Mouse (Mus musculus) limb, embryonic 14.5 days (tissue): ENCODE data around the gene Asb8. TPM values are rescaled to one million over a fixed set of nuclear protein-coding genes. Genes with fewer than 3 reads are reported as not detected.

ENCODE experiments used
- ATAC-seq: fragments of 200-750 bp; cut with Nextera tagmentation; 2 replicates; pipeline ENCODE4 v1.8.0; 2017; ENCODE audit warnings: low read depth, moderate number of reproducible peaks, moderate TSS enrichment; ENCODE audit not compliant: low FRiP score
- DNase-seq: peaks from one replicate; pipeline ENCODE4 v3.0.0-alpha.2; 2015; ENCODE audit warnings: low spot score
- H3K27ac ChIP-seq: fragments of 300-500 bp; sonication (generic); replicated peaks from 2 replicates; pipeline ENCODE4 v1.5.1; 2014; ENCODE audit warnings: low read depth, mild to moderate bottlenecking, low read length, moderate library complexity, mixed read lengths
- H3K27me3 ChIP-seq: fragments of 300-500 bp; sonication (generic); 2 replicates; pipeline ENCODE4 v1.6.1; 2014; ENCODE audit warnings: low read length, mixed read lengths; ENCODE audit not compliant: control insufficient read depth, insufficient read depth
- H3K36me3 ChIP-seq: fragments of 300-500 bp; sonication (generic); 2 replicates; pipeline ENCODE4 v1.6.1; 2014; ENCODE audit warnings: mild to moderate bottlenecking, low read length, moderate library complexity, mixed read lengths; ENCODE audit not compliant: control insufficient read depth, insufficient read depth
- H3K4me1 ChIP-seq: fragments of 300-500 bp; sonication (generic); 2 replicates; pipeline ENCODE4 v1.6.1; 2014; ENCODE audit warnings: antibody characterized with exemption, low read length, mixed read lengths; ENCODE audit not compliant: control insufficient read depth, insufficient read depth
- H3K4me2 ChIP-seq: fragments of 300-500 bp; sonication (generic); replicated peaks from 2 replicates; pipeline ENCODE4 v1.6.1; 2014; ENCODE audit warnings: low read depth, mild to moderate bottlenecking, low read length, moderate library complexity; ENCODE audit not compliant: severe bottlenecking
- H3K4me3 ChIP-seq: fragments of 300-500 bp; sonication (generic); replicated peaks from 2 replicates; pipeline ENCODE4 v1.5.1; 2014; ENCODE audit warnings: low read length
- H3K9ac ChIP-seq: fragments of 300-500 bp; sonication (generic); 2 replicates; pipeline ENCODE4 v1.6.1; 2014; ENCODE audit warnings: mild to moderate bottlenecking, low read depth, low read length, moderate library complexity; ENCODE audit not compliant: severe bottlenecking
- H3K9me3 ChIP-seq: fragments of 300-500 bp; sonication (generic); 2 replicates; pipeline ENCODE4 v1.6.1; 2016; ENCODE audit warnings: low read length; ENCODE audit not compliant: control insufficient read depth
- POLR2A ChIP-seq: fragments of 200-500 bp; IDR thresholded peaks from 2 replicates; pipeline ENCODE4 v1.8.0; 2012; ENCODE audit warnings: inconsistent platforms, mild to moderate bottlenecking, moderate library complexity, borderline replicate concordance; ENCODE audit not compliant: insufficient read depth, insufficient read length; ENCODE audit errors: extremely low read depth
- WGBS: fragments of 180-500 bp; shearing (Covaris S2); extraction: QIAGEN DNeasy Blood & Tissue Kit; methylation state at CpG from one replicate; pipeline ENCODE4 v1.1.7; 2014; 5-methylcytosine and 5-hydroxymethylcytosine counted together
- polyA plus RNA-seq, 2 experiments: library from polyadenylated mRNA; depleted of rRNA in 1 of 2; stranded (reverse) in 1 of 2; unstranded in 1 of 2; fragments of >200 nt; fragmentation: Nextera tagmentation in 1 of 2; extraction: Ambion mirVana in 1 of 2; gene quantifications; 2 replicates each; pipeline versions ENCODE4 v1.2.1 to v1.2.3; 2012 to 2014

Gene Asb8
- polyA plus RNA-seq, 2 experiments: 42.4 to 55.7 TPM

GRCm38 (mm10) chr15:98140809-98141208, 24.6 kb downstream of the Asb8 start:
- H3K4me3 ChIP-seq: no peak overlapping the region
- no peaks in the 10 kb centered on the region for H3K9me3 ChIP-seq
- DNase-seq (no peak), ATAC-seq (no peak)
- no peak for TF ChIP-seq POLR2A
- no peaks in the 10 kb centered on the region for H3K27me3 ChIP-seq
- 95% methylated on average over 5 of the region's 5 CpGs for WGBS
- 0 out of 2 replicates have a peak, but pooled peaks cover under 1% of the 10 kb centered on the region for H3K4me1 ChIP-seq
- no peak overlapping the region for H3K9ac ChIP-seq
- H3K4me2 ChIP-seq: no peak overlapping the region
- H3K27ac ChIP-seq: no peak overlapping the region
- H3K36me3 ChIP-seq: peaks cover 60% of the 10 kb centered on the region

GRCm38 (mm10) chr15:98139763-98140162, 25.7 kb downstream of the Asb8 start:
- no peak overlapping the region for H3K4me2 ChIP-seq
- TF ChIP-seq POLR2A: no peak
- ATAC-seq (no peak), DNase-seq (no peak)
- no peak overlapping the region for H3K9ac ChIP-seq
- no peaks in the 10 kb centered on the region for H3K4me1 ChIP-seq
- no peak overlapping the region for H3K27ac ChIP-seq
- WGBS: 52% methylated on average over 7 of the region's 7 CpGs
- no peaks in the 10 kb centered on the region for H3K27me3 ChIP-seq
- no peaks in the 10 kb centered on the region for H3K9me3 ChIP-seq
- no peak overlapping the region for H3K4me3 ChIP-seq
- peaks cover 70% of the 10 kb centered on the region for H3K36me3 ChIP-seq

- Histone ChIP-seq H3K4me3 (no peak overlapping the region), H3K4me2 (no peak overlapping the region), H3K27me3 (no peaks in the 10 kb centered on the region), H3K4me1 (no peaks in the 10 kb centered on the region), H3K36me3 (peaks cover 90% of the 10 kb centered on the region), H3K27ac (no peak overlapping the region), H3K9ac (no peak overlapping the region), H3K9me3 (no peaks in the 10 kb centered on the region)
- no peak for ATAC-seq
- DNase-seq: no peak
- no peak for TF ChIP-seq POLR2A
- 94% methylated on average over 9 of the region's 9 CpGs for WGBS
Measured at GRCm38 (mm10) chr15:98136871-98137270, 28.6 kb downstream of the Asb8 start.

- no peaks in the 10 kb centered on the region for H3K27me3 ChIP-seq
- H3K4me2 ChIP-seq: no peak overlapping the region
- H3K4me1 ChIP-seq: no peaks in the 10 kb centered on the region
- DNase-seq: no peak
- TF ChIP-seq POLR2A: no peak
- no peak overlapping the region for H3K4me3 ChIP-seq
- H3K36me3 ChIP-seq: peaks cover 93% of the 10 kb centered on the region
- H3K9me3 ChIP-seq: no peaks in the 10 kb centered on the region
- no peak for ATAC-seq
- H3K27ac ChIP-seq: no peak overlapping the region
- WGBS: 93% methylated on average over 13 of the region's 13 CpGs
- H3K9ac ChIP-seq: no peak overlapping the region
Measured at GRCm38 (mm10) chr15:98135671-98136070, 29.8 kb downstream of the Asb8 start.

- no peaks in the 10 kb centered on the region for H3K27me3 ChIP-seq
- WGBS: 87% methylated on average over 3 of the region's 3 CpGs
- H3K4me1 ChIP-seq: no peaks in the 10 kb centered on the region
- no peak overlapping the region for H3K4me3 ChIP-seq
- no peaks in the 10 kb centered on the region for H3K9me3 ChIP-seq
- TF ChIP-seq POLR2A: no peak
- H3K36me3 ChIP-seq: peaks cover 93% of the 10 kb centered on the region
- H3K4me2 ChIP-seq: no peak overlapping the region
- ATAC-seq (no peak), DNase-seq (no peak)
- H3K9ac ChIP-seq: no peak overlapping the region
- H3K27ac ChIP-seq: no peak overlapping the region
Measured at GRCm38 (mm10) chr15:98134666-98135065, 30.8 kb downstream of the Asb8 start.

GRCm38 (mm10) chr15:98134034-98134433, 31.4 kb downstream of the Asb8 start:
- H3K4me2 ChIP-seq: no peak overlapping the region
- TF ChIP-seq POLR2A: no peak
- no peaks in the 10 kb centered on the region for H3K9me3 ChIP-seq
- H3K27me3 ChIP-seq: no peaks in the 10 kb centered on the region
- peaks cover 92% of the 10 kb centered on the region for H3K36me3 ChIP-seq
- 93% methylated on average over 4 of the region's 4 CpGs for WGBS
- H3K27ac ChIP-seq: no peak overlapping the region
- no peaks in the 10 kb centered on the region for H3K4me1 ChIP-seq
- no peak overlapping the region for H3K9ac ChIP-seq
- ATAC-seq: no peak
- no peak overlapping the region for H3K4me3 ChIP-seq
- no peak for DNase-seq
